Mouse (Mus musculus) neutrophil, adult 5-6 weeks (primary cell): Measurements from ENCODE around the gene Wnt7b. TPM values are rescaled to one million over a fixed set of nuclear protein-coding genes. Genes with fewer than 3 reads are reported as not detected.

ENCODE experiments used
- ATAC-seq: fragments of 151-379, 151-347 bp; 2 replicates; pipeline ENCODE4 v1.8.0; 2017; ENCODE audit warnings: mild to moderate bottlenecking, moderate TSS enrichment; ENCODE audit not compliant: insufficient number of reproducible peaks, poor library complexity, low FRiP score, severe bottlenecking; ENCODE audit errors: extremely low read depth
- total RNA-seq: library from RNA; stranded (forward); fragments of 200-1000 nt; gene quantifications from 2 replicates; pipeline ENCODE4 v1.2.3, GENCODE M21; 2017

Gene Wnt7b
- total RNA-seq, 1 experiment from 2014 or later = not detected

DNA sequence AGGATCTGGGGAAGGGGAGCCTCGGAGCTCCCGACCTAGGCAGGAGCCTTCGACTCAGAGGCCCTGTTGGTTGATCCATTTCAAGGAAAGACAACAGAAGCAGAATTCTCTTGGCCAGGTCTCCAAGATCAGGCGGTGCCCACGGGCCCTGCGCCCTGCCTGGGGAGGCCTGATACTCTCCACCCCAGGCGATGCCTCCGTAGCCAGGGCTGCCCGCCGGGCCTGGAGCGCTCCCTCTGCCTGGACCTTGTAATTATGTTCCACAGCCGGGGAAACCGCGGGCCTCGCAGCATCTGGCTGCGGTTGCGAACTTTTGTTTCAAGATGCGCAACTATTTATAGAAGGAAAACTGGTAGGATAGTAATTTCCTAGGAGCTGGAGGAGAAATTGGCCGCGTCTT lies 6.2 kb downstream of the Wnt7b start:
- no peak for ATAC-seq

DNA sequence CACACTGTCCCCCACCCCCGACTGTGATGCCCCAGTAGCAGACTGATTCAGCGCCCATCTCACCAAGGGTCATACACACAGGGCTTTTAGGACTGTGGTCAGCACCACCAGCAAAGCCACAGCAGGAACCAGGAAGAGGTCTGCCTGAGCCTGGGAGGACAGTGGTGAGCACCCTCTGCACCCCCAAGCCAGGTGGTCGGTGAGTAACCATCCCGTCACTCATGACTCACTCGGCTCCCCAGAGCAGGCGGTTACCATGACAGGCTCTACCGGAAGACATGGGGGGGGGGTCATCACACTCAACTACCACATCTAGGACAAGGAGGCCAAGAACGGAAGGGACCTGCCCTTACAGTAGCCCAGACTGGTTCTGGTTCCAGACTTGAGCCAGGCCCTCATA lies 7.7 kb downstream of the Wnt7b start:
- no peak for ATAC-seq

DNA sequence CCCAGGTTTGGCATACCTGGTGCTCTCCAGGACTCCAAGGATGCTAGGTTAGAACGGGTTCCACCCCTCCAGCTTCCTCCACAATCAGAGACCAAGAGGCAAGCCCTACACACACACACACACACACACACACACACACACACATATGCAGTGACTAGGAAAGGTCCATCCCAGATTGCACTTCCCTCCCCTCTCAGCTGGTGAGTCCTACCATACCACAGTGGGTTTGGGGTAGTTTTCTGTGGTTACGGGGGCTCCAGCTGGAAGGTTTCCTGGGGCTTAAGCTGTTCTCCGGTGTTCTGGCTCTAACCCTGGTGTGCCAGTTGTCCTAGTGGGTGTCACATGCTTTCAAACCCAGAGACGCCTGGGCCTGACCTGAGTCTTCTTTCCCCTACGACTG lies 8.2 kb downstream of the Wnt7b start:
- ATAC-seq = no peak

DNA sequence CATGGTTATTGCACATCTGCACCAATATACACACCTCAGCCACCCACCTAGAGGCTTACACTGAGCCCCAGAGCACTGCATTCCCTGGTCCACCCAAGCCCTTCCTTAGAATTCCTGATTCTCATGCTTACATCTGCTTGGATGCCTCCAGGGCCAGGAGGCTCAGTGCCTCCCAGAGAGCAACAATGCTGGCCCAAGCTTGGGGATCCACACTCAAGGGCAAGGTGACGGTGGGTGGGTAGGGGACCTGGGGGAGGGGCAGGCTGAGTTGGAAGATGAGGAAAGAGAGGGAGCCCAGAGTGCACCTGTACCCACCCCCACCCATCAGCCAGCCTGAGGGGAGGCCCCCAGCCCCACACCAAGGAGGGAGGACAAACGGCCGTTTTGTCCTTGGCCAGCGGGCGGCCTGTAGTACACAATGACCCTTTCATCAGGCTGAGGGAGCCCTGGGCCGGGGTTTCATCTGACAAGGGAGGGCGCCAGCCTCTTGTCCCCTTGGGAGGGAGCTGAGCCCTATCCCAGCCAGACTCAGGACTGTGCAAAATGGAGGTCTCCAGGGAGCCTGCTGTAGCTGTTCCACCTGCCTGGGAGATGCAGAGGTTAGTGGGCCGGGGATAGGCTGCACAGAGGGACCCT lies 9.5 kb downstream of the Wnt7b start:
- no peak for ATAC-seq

DNA sequence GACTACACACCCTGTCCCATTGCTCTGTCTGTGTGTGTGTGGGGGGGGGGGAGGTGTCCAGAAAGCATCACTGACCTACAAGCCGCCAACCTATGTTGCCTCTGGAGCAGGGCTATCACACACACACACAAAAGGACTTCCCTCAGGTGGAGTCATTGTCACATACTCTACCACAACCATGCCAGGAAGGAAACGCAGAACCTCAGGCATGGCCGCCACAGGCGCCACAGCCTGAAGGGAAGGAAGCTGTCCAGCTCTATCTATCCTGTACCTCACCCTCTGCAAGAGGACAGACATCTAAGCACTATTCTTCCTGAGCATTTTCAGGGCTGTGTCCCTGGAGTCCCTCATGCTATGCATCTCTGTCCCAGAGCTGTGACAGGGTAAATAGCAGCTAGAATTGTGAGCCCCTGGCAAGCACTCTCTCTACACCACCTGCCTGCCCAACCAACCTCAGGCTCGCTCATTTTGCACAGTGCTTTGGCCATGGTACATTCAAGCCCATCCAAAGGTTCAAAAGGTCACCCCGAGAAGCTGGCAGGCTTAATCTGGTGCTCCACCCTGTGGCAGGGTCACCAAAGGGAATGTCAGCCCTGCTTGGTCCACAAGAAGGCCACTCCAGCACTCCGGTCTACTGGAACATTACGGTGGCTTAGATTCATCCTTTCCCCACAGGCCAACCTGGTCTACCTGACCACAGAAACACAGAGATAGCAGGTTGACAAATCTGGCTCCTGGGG lies 12.1 kb downstream of the Wnt7b start:
- no peak for ATAC-seq

DNA sequence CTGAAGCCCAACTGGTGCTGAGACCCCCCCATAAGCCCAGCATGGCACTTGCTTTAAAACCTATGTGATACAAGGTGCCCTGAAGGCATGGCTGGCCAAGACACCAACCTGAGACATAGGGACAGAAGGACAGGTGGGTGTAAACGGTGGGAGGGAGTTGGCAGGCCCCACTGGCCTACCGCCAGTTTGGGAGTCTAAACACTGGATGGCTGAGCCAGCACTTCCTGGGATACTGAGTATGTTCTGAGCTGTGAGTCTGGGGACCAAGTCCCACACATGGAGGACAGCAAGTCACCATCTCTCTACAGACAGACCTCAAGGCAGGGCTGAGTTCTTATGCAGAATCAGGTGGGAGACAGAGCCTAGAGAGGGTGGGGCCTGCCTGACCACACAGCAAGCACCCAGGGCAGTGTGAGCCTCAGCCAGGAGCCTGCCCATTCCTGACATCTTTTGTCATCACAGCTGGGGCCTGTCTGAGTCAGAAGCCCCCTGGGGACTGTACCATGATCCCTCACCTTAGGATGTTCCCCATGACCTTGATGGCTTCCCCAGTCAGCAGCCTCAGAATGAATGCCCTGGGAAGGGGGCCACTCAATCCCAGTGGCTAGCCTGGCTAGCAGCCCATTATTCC lies 13.0 kb downstream of the Wnt7b start:
- no peak for ATAC-seq

DNA sequence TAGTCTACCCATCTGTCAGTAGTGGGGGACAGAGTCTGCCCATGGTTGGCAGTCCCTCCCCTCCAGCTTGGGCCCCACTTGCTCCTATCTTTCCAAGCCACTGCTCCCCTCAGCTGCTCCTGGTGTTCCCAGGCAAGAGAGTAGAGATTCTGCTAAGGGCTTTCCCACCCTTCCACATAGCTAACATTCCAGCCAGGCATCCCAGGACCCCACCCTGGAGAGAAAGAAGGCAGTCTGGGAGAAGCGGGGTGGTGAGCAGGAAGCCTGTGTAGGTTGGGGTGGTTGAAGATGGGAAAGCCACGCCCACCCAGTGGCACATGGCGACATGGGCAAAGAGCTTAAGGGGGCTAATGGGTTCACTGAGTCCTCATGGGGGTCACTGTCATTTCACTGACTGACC lies 13.9 kb downstream of the Wnt7b start:
- ATAC-seq = no peak

DNA sequence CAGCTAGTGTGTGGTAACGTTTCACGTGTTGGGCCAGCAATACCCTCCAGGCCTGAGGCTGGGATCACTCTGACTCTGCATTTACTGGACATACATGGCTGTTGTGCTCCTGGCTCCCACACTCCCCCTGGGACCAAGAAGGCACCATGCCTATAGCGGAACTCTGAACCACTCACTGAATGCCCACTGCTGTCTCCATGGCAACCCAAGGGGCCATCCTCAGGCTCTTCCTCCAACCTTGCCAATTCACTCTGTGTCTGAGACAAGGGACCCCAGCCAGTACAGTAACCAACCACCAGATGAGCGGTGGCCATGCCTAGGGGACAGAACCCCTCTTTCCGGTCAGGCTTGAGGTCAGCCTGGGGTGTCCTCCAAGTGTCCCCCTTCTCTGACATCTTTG lies 17.3 kb downstream of the Wnt7b start:
- ATAC-seq = no peak

DNA sequence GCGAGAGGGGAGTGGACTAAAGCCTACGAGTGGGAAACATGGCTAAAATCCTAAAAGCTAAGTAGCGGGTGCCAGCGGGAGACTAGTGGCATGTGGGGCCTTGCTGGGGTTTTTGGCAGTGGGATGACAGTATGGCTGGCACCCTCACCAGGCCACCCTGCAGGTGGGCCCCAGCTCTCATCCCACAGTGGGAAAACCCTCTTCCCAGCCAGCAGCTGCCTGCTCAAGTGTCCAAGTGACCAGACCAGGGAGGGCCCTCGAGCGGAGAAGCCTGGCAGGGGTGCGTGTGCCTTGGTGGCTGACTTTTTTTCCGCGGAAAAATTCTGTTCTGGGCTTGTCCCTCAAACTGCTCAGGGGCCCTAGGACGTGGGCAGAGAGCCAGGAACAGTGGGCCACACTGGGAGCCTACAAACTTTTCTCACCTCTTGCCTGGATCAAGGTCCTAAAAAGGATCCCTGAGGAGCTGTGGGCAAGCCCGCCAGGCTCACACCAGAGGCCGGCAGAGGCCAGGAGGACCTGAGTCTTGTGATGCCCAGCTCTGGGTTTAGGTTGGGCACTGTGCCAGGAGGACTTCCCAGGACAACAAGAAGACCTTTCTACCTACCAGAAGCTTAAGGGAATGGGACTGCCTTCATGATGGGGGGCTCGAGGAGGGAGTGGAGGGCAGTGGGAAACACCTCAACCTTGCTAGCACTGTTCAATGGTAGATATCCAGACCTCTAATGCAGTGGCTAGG lies 18.1 kb downstream of the Wnt7b start:
- no peak for ATAC-seq

DNA sequence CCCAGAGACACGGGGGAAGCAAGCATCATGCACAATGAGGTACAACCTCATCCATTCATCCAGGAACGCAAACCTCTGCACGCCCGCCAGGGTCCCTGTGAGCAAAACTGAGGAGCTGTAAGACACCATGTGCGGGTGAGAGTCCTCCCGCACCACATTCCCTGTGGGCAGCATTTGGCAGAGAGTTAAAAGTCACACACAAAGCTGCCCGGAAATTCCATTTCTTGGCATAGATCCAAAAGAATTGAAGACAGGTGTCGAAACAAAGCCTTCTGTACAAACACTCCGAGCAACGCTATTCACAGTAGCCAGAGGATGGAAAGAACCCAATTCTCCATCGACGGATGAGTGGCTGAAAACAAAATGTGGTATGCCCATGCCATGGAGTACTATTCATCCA lies 20.3 kb downstream of the Wnt7b start:
- ATAC-seq = no peak

DNA sequence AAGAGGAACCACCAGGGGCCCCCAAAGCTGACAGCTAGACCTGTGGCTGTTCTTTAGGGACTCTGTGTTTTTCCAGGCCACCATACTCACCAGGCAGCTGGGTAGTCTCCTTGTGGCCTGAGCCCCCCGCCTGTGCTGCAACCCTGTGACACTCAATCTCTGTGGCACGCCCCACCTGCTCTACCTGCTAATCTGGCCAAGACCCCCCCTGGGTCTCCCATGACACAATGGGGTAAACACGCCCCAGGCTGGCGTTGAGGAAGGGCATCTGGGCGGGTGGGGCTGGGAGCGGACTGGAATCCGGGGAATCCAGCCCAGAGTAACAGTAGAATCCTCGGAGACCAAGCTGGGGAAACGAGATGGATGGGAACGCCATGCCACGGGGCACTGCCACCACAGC lies 21.4 kb downstream of the Wnt7b start:
- no peak for ATAC-seq

DNA sequence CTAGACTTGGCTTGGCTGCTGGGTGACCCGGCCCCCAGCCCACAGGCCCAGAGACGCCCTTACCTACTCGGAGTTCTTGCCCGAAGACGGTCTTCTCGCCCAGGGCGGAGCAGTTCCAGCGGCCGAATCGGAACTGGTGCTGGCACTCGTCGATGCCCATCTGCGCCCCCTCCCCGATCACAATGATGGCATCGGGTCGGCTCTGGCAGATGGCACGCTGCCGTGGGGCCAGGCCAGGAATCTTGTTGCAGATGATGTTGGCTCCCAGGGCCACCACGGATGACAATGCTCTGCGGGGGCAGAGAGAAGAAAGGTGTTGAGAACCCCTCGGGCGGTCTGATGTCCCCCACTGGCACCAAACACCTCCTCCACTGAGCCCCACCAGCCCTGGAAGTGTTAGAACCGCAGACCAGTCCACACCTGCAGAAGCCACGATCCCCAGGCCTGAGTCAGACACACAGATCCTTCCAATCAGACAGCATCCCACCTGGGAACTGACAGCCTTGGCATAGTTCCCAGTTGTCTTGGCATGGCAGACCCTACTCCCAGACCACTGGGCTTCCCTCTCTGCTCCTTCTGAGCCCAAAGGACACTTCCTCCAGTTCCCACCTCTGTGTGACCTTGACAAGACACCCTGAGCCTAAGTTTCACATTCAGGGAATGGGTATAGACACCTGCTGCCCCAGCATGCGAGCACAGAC lies 23.3 kb downstream of the Wnt7b start:
- no peak for ATAC-seq

DNA sequence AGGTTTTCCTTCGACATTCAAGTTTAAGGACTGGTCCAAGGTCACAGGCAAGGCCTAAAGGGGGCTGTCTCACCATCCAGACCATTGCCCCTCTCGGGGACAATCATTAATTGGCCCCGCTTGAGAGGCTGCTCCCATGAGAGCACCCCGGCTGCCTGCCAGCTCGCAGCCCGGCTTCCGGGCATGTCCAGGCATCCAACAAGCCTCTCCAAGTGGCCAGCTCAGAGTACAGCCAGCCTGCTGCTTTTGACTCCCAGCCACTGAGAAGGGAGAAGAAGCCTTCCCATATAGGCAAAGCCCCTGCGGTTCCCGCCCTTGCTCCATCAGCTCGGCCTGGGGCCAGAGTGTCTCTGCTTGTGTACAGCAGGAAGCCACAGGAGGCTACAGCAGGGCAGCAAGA lies 26.5 kb downstream of the Wnt7b start:
- ATAC-seq = no peak

DNA sequence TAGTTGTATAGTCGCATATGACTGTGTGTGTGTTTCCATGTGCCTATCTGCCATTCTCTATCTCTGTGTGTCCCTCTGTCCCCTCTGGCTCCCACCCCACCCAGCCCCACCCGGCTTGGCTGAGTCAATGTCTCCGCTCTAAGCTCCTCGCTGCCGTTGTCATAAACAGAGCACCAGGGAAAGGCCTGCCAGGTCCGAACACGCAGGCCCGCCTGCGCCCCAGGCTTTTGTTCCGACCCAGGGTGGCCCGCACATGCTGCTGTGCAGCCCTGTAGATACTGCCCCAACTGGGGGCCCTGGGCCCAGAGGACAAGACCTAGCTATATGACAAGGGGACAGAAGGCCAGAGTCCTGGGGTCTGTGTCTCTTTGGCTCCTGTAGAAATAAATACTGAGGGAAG lies 28.9 kb downstream of the Wnt7b start:
- no peak for ATAC-seq

DNA sequence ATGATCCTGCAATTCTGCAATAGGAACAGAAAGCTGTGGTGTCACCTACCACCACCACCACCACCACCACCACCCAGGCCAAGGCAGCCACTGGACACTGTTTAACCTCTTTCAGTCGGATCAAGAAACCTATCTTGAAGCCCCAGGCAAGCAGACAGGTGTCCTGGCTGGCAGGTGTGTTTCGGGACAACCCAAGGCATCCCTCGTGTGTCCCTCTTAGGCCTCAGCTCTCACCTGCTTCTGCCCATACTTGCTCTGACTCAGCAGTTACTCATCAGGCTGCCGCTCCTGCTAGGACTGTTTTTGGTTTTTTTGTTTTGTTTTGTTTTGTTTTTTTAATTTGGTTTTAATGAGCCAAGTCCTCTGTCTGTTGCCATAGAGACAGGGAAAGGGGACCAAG lies 35.8 kb downstream of the Wnt7b start:
- ATAC-seq = no peak

DNA sequence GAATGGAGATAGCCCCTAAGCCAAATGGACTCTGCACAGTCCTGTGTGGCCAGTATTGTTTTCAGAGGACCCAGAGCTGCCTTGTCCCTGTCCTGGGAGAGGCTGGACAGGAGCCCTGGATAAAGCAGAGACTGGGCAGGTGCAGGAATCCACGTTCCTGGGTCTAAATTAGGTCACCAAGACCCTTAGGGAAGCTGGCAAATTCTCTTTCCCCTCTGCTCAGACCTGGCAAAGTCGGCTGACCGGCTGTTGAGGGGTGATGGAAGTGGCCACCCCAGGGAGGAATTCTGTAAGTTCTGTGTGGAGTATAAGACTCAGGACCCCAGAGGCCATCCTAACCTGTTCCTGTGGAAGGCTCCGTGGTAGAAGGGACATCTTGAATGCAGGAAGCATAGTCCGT lies 36.9 kb downstream of the Wnt7b start:
- no peak for ATAC-seq

DNA sequence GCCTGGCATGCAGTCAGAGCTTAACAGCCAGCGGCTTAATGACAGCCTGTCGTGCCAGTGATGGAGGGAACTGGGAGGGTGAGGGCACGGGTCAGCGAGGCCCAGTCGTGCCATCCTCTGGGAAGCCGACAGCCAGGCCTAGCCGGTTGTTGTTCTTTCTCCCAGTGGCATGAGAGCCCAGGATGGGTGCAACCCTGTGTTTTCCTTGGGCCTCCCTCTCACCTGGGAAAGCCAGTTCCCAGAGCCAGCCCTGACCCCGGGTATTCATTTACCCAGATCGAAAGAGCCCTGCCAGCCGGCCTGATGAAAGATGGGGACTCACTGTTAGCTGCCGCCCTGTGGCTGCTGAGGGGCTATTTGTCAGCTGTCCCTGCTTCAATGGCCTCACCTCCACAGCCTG lies 44.1 kb downstream of the Wnt7b start:
- ATAC-seq = no peak

DNA sequence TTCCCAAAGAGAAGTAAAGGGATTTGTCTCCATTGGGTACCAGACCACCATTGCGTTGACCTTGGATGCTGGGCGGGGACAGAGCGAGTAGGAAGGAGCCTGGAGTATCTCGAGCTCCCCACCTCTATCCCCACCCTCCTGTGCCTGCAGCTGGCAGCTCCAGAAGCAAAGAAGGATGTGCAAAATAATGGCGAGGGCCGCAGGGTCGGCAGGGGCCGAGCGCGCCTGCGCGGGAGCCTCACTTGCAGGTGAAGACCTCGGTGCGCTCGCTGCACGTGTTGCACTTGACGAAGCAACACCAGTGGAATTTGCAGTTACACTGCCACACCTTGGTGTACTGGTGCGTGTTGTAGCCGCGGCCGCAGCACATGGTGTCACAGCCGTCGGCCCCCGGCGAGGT lies 45.1 kb downstream of the Wnt7b start:
- no peak for ATAC-seq

DNA sequence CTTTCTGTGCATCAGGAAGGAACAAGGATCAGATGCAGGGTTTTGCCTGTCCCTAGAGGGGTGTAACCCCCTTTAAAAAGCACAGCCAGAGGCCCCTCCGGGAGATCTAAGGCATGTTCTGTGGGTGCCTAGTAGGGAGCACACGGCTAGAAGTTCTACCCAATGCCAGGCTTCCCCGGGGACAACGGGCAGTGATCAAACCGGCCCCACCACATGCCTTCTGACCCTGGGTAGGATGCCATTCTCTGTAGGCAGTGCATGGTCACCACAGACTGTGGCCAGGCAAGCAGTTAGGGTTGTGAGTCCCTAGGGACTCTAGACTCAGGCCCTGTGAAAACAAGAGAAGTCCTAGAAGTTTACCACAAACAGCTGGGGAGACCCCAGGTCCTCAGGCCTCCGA lies 47.6 kb downstream of the Wnt7b start:
- ATAC-seq = no peak
